Mouse (Mus musculus): ENCODE data around the gene Hdac9. TPM values are rescaled to one million over a fixed set of nuclear protein-coding genes. Genes with fewer than 3 reads are reported as not detected.
A peak's percentile ranks its signal among the peaks of the same experiment; 100 is the strongest.

Hdac9 gene
- polyA plus RNA-seq, 1 experiment from 2014 or later = 10.1 TPM

- Histone ChIP-seq H3K27ac (no peak overlapping the region), H3K36me3 (no peaks in the 10 kb centered on the region), H3K27me3 (ENCODE audit: insufficient read depth, poor library complexity, severe bottlenecking) (no peaks in the 10 kb centered on the region), H3K4me1 (replicated peaks) (no peaks in the 10 kb centered on the region), H3K4me3 (no peak overlapping the region), H3K9me3 (no peaks in the 10 kb centered on the region)
- 77% methylated on average over 9 of the region's 9 CpGs for WGBS
- DNase-seq (ENCODE audit: low spot score) = no peak
Measured at GRCm38 (mm10) chr12:34550268-34550667, 366.6 kb downstream of the Hdac9 start.

GRCm38 (mm10) chr12:34529165-34529545, 387.7 kb downstream of the Hdac9 start:
- Histone ChIP-seq H3K9me3 (no peaks in the 10 kb centered on the region), H3K36me3 (no peaks in the 10 kb centered on the region), H3K27me3 (ENCODE audit: insufficient read depth, poor library complexity, severe bottlenecking) (no peaks in the 10 kb centered on the region), H3K4me1 (replicated peaks) (peaks cover 49% of the 10 kb centered on the region), H3K27ac (peak overlapping the region; percentile 89), H3K4me3 (peak overlapping the region; percentile 52)
- no peak for DNase-seq (ENCODE audit: low spot score)
- WGBS = 23% methylated on average over 3 of the region's 3 CpGs

- Histone ChIP-seq H3K27ac (peak overlapping the region; percentile 89), H3K9me3 (no peaks in the 10 kb centered on the region), H3K36me3 (no peaks in the 10 kb centered on the region), H3K4me1 (replicated peaks) (peaks cover 49% of the 10 kb centered on the region), H3K4me3 (peak overlapping the region; percentile 52), H3K27me3 (ENCODE audit: insufficient read depth, poor library complexity, severe bottlenecking) (no peaks in the 10 kb centered on the region)
- 10% methylated on average over 11 of the region's 11 CpGs for WGBS
- peak; percentile 71 for DNase-seq (ENCODE audit: low spot score)
Measured at GRCm38 (mm10) chr12:34528201-34529164, 388.4 kb downstream of the Hdac9 start.

GRCm38 (mm10) chr12:34527761-34528160, 389.1 kb downstream of the Hdac9 start:
- Histone ChIP-seq H3K36me3 (no peaks in the 10 kb centered on the region), H3K4me3 (peak overlapping the region; percentile 52), H3K27me3 (ENCODE audit: insufficient read depth, poor library complexity, severe bottlenecking) (no peaks in the 10 kb centered on the region), H3K9me3 (no peaks in the 10 kb centered on the region), H3K27ac (peak overlapping the region; percentile 89), H3K4me1 (replicated peaks) (peaks cover 49% of the 10 kb centered on the region)
- WGBS = 75% methylated on average over 4 of the region's 4 CpGs
- no peak for DNase-seq (ENCODE audit: low spot score)

- Histone ChIP-seq H3K4me3 (no peak overlapping the region), H3K27ac (no peak overlapping the region), H3K9me3 (no peaks in the 10 kb centered on the region), H3K36me3 (no peaks in the 10 kb centered on the region), H3K27me3 (ENCODE audit: insufficient read depth, poor library complexity, severe bottlenecking) (no peaks in the 10 kb centered on the region), H3K4me1 (replicated peaks) (peaks cover 9% of the 10 kb centered on the region; the same call in 1 of the 2 replicates)
- 92% methylated on average over 2 of the region's 2 CpGs for WGBS
- no peak for DNase-seq (ENCODE audit: low spot score)
Measured at GRCm38 (mm10) chr12:34521468-34521867, 395.4 kb downstream of the Hdac9 start.

- H3K27me3 ChIP-seq (ENCODE audit: insufficient read depth, poor library complexity, severe bottlenecking) = no peaks in the 10 kb centered on the region
- no peaks in the 10 kb centered on the region for H3K36me3 ChIP-seq
- H3K9me3 ChIP-seq = no peaks in the 10 kb centered on the region
- no peak overlapping the region for H3K4me3 ChIP-seq
- H3K27ac ChIP-seq = no peak overlapping the region
- DNase-seq (ENCODE audit: low spot score) = no peak
- no peaks in the 10 kb centered on the region for H3K4me1 ChIP-seq (replicated peaks)
- WGBS = 70% methylated on average over 6 of the region's 6 CpGs
Measured at GRCm38 (mm10) chr12:34516769-34517562, 399.9 kb downstream of the Hdac9 start.

GRCm38 (mm10) chr12:34506345-34506744, 410.6 kb downstream of the Hdac9 start:
- no peaks in the 10 kb centered on the region for H3K27me3 ChIP-seq (ENCODE audit: insufficient read depth, poor library complexity, severe bottlenecking)
- no peak overlapping the region for H3K27ac ChIP-seq
- H3K4me3 ChIP-seq = no peak overlapping the region
- 97% methylated on average over 1 of the region's 1 CpGs for WGBS
- H3K9me3 ChIP-seq = no peaks in the 10 kb centered on the region
- no peaks in the 10 kb centered on the region for H3K4me1 ChIP-seq (replicated peaks)
- H3K36me3 ChIP-seq = no peaks in the 10 kb centered on the region
- DNase-seq (ENCODE audit: low spot score) = no peak

- no peak for DNase-seq (ENCODE audit: low spot score)
- no peak overlapping the region for H3K4me3 ChIP-seq
- H3K4me1 ChIP-seq (replicated peaks) = no peaks in the 10 kb centered on the region
- no peaks in the 10 kb centered on the region for H3K9me3 ChIP-seq
- no peaks in the 10 kb centered on the region for H3K27me3 ChIP-seq (ENCODE audit: insufficient read depth, poor library complexity, severe bottlenecking)
- 82% methylated on average over 9 of the region's 9 CpGs for WGBS
- H3K36me3 ChIP-seq = no peaks in the 10 kb centered on the region
- no peak overlapping the region for H3K27ac ChIP-seq
Measured at GRCm38 (mm10) chr12:34498751-34499626, 417.9 kb downstream of the Hdac9 start.

GRCm38 (mm10) chr12:34498331-34498730, 418.6 kb downstream of the Hdac9 start:
- H3K9me3 ChIP-seq = no peaks in the 10 kb centered on the region
- H3K27ac ChIP-seq = no peak overlapping the region
- no peaks in the 10 kb centered on the region for H3K27me3 ChIP-seq (ENCODE audit: insufficient read depth, poor library complexity, severe bottlenecking)
- no peak for DNase-seq (ENCODE audit: low spot score)
- no peak overlapping the region for H3K4me3 ChIP-seq
- H3K36me3 ChIP-seq = no peaks in the 10 kb centered on the region
- WGBS = 82% methylated on average over 8 of the region's 8 CpGs
- no peaks in the 10 kb centered on the region for H3K4me1 ChIP-seq (replicated peaks)

- DNase-seq (ENCODE audit: low spot score) = no peak
- H3K4me3 ChIP-seq = no peak overlapping the region
- H3K4me1 ChIP-seq (replicated peaks) = no peaks in the 10 kb centered on the region
- H3K27me3 ChIP-seq (ENCODE audit: insufficient read depth, poor library complexity, severe bottlenecking) = no peaks in the 10 kb centered on the region
- H3K36me3 ChIP-seq = no peaks in the 10 kb centered on the region
- 87% methylated on average over 3 of the region's 3 CpGs for WGBS
- no peak overlapping the region for H3K27ac ChIP-seq
- H3K9me3 ChIP-seq = no peaks in the 10 kb centered on the region
Measured at GRCm38 (mm10) chr12:34497702-34498101, 419.2 kb downstream of the Hdac9 start.

- no peaks in the 10 kb centered on the region for H3K9me3 ChIP-seq
Measured at GRCm38 (mm10) chr12:34495940-34496339, 421.0 kb downstream of the Hdac9 start.

GRCm38 (mm10) chr12:34489629-34490028, 427.3 kb downstream of the Hdac9 start:
- Histone ChIP-seq H3K27ac (no peak overlapping the region), H3K9me3 (no peaks in the 10 kb centered on the region), H3K27me3 (ENCODE audit: insufficient read depth, poor library complexity, severe bottlenecking) (no peaks in the 10 kb centered on the region), H3K4me3 (no peak overlapping the region), H3K36me3 (no peaks in the 10 kb centered on the region), H3K4me1 (replicated peaks) (no peaks in the 10 kb centered on the region)
- DNase-seq (ENCODE audit: low spot score) = no peak

More at GRCm38 (mm10) chr12:34495940-34496339, 421.0 kb downstream of the Hdac9 start:
- no peak for DNase-seq (ENCODE audit: low spot score)
- Histone ChIP-seq H3K27ac (no peak overlapping the region), H3K27me3 (ENCODE audit: insufficient read depth, poor library complexity, severe bottlenecking) (no peaks in the 10 kb centered on the region), H3K4me3 (no peak overlapping the region), H3K36me3 (no peaks in the 10 kb centered on the region), H3K4me1 (replicated peaks) (no peaks in the 10 kb centered on the region)
- WGBS = 58% methylated on average over 3 of the region's 3 CpGs

All from hindbrain, embryonic 10.5 days (tissue).